Mouse (Mus musculus) left cerebral cortex, postnatal 4 days (tissue): ENCODE results near the gene Iah1. TPM values are rescaled to one million over a fixed set of nuclear protein-coding genes. Genes with fewer than 3 reads are reported as not detected.

ENCODE experiments used
- DNase-seq: peaks from one replicate; pipeline ENCODE4 v3.0.0-alpha.2; 2022
- intact Hi-C: fragments of 180-260 bp; cut with DNase I; formaldehyde crosslinking; loops from one replicate; pipeline ENCODE4 v1.15.1; 2025
- total RNA-seq, 2 experiments: library from RNA; stranded (reverse); gene quantifications; 2 replicates each; pipeline ENCODE4 v1.2.3; 2021

The Iah1 gene
- total RNA-seq: 10 to 100 TPM; 18.7 to 22.2 TPM

- peak; percentile 77 for DNase-seq
- intact Hi-C loops: loop anchor here (10.0 kb wide), 1 partner anchor 79 kb away; no protein-coding TSS in a partner anchor
Measured at GRCm38 (mm10) chr12:21315923-21316868, at the start of gene Iah1. Gene Iah1, plus strand, starts transcription at chr12:21316389.

- DNase-seq: no peak
- intact Hi-C loops: no loop called here
Measured at GRCm38 (mm10) chr12:21266784-21267098, 49.4 kb upstream of the Iah1 start.

GRCm38 (mm10) chr12:21268083-21268616 is 48.0 kb upstream of the Iah1 start:
- DNase-seq: no peak
- intact Hi-C loops: no loop called here

GRCm38 (mm10) chr12:21274446-21274845 is 41.7 kb upstream of the Iah1 start:
- DNase-seq: peak; percentile 29
- intact Hi-C loops: no loop called here

- DNase-seq: no peak
- intact Hi-C loops: no loop called here
Measured at GRCm38 (mm10) chr12:21277352-21277864, 38.8 kb upstream of the Iah1 start.

GRCm38 (mm10) chr12:21284761-21285441 is 31.3 kb upstream of the Iah1 start, which contains the start of gene Cpsf3:
Gene Cpsf3, plus strand, starts transcription at chr12:21285391.
- intact Hi-C loops: no loop called here
- DNase-seq: no peak

GRCm38 (mm10) chr12:21285508-21286242 is 30.5 kb upstream of the Iah1 start:
- intact Hi-C loops: no loop called here

GRCm38 (mm10) chr12:21286243-21286622 is 30.0 kb upstream of the Iah1 start, which contains the start of gene Itgb1bp1:
Gene Itgb1bp1, minus strand, starts transcription at chr12:21286284.
- DNase-seq: peak; percentile 99
- intact Hi-C loops: no loop called here

More at GRCm38 (mm10) chr12:21285508-21286242, 30.5 kb upstream of the Iah1 start:
- no peak for DNase-seq

- DNase-seq: no peak
- intact Hi-C loops: no loop called here
Measured at GRCm38 (mm10) chr12:21286712-21287650, 29.2 kb upstream of the Iah1 start.

GRCm38 (mm10) chr12:21288716-21289395 is 27.3 kb upstream of the Iah1 start:
- no peak for DNase-seq
- intact Hi-C loops: no loop called here

GRCm38 (mm10) chr12:21289651-21290050 is 26.5 kb upstream of the Iah1 start:
- intact Hi-C loops: no loop called here

GRCm38 (mm10) chr12:21298856-21299255 is 17.3 kb upstream of the Iah1 start:
- intact Hi-C loops: no loop called here
- DNase-seq: no peak

More at GRCm38 (mm10) chr12:21289651-21290050, 26.5 kb upstream of the Iah1 start:
- no peak for DNase-seq

- no peak for DNase-seq
- intact Hi-C loops: no loop called here
Measured at GRCm38 (mm10) chr12:21301324-21301723, 14.9 kb upstream of the Iah1 start.

GRCm38 (mm10) chr12:21301932-21302331 is 14.3 kb upstream of the Iah1 start:
- no peak for DNase-seq
- intact Hi-C loops: no loop called here

- no peak for DNase-seq
- intact Hi-C loops: no loop called here
Measured at GRCm38 (mm10) chr12:21302361-21302783, 13.8 kb upstream of the Iah1 start.

- intact Hi-C loops: no loop called here
- no peak for DNase-seq
Measured at GRCm38 (mm10) chr12:21305741-21306140, 10.4 kb upstream of the Iah1 start.

GRCm38 (mm10) chr12:21306721-21307120 is 9.5 kb upstream of the Iah1 start:
- intact Hi-C loops: no loop called here

GRCm38 (mm10) chr12:21312201-21312600 is 4.0 kb upstream of the Iah1 start:
- intact Hi-C loops: loop anchor here (10.0 kb wide), 1 partner anchor 83 kb away; no protein-coding TSS in a partner anchor
- DNase-seq: no peak

More at GRCm38 (mm10) chr12:21306721-21307120, 9.5 kb upstream of the Iah1 start:
- no peak for DNase-seq
